Mouse (Mus musculus) testis, adult 2 months (tissue): Measurements from ENCODE around the gene Dtx4. TPM values are rescaled to one million over a fixed set of nuclear protein-coding genes. Genes with fewer than 3 reads are reported as not detected.

ENCODE experiments used
- H3K27ac ChIP-seq: fragments of 200-500 bp; 2 replicates; pipeline ENCODE4 v1.5.1; 2012; ENCODE audit warnings: low read depth, low read length; ENCODE audit not compliant: control insufficient read depth, insufficient read depth
- H3K27me3 ChIP-seq: fragments of 200-500 bp; 2 replicates; pipeline ENCODE4 v1.6.1; 2012; ENCODE audit warnings: mild to moderate bottlenecking, low read length, moderate library complexity; ENCODE audit not compliant: control insufficient read depth, insufficient read depth
- H3K36me3 ChIP-seq: fragments of 200-500 bp; 2 replicates; pipeline ENCODE4 v1.6.1; 2012; ENCODE audit warnings: mild to moderate bottlenecking, low read length; ENCODE audit not compliant: control insufficient read depth, insufficient read depth
- H3K4me1 ChIP-seq: fragments of 200-500 bp; 2 replicates; pipeline ENCODE4 v1.6.1; 2012; ENCODE audit warnings: low read length; ENCODE audit not compliant: control insufficient read depth, insufficient read depth
- H3K4me3 ChIP-seq: fragments of 200-500 bp; 2 replicates; pipeline ENCODE4 v1.5.1; 2012; ENCODE audit warnings: low read depth, mild to moderate bottlenecking, low read length, moderate library complexity, mixed read lengths; ENCODE audit not compliant: control insufficient read depth
- CTCF ChIP-seq: fragments of 200-500 bp; IDR thresholded peaks from 2 replicates; pipeline ENCODE4 v1.5.1; 2012; ENCODE audit warnings: low read depth, mild to moderate bottlenecking, inconsistent platforms, low read length, moderate library complexity; ENCODE audit not compliant: control insufficient read depth, insufficient read depth, insufficient replicate concordance
- POLR2A ChIP-seq: fragments of 200-500 bp; IDR thresholded peaks from 2 replicates; pipeline ENCODE4 v1.6.1; 2012; ENCODE audit warnings: low read depth, mild to moderate bottlenecking, inconsistent platforms, low read length, moderate library complexity; ENCODE audit not compliant: control insufficient read depth
- polyA plus RNA-seq: library from polyadenylated mRNA; depleted of rRNA; stranded (reverse); fragments of >200 nt; gene quantifications from 2 replicates; pipeline ENCODE4 v1.2.3, GENCODE M21; 2012

Dtx4 gene
- polyA plus RNA-seq, 1 experiment, result 6.0 TPM

- Histone ChIP-seq H3K4me1 (no peaks in the 10 kb centered on the region; the same call in 1 of the 2 replicates), H3K4me3 (no peak overlapping the region), H3K27ac (peak overlapping the region; percentile 91), H3K27me3 (no peaks in the 10 kb centered on the region), H3K36me3 (no peaks in the 10 kb centered on the region)
- TF ChIP-seq POLR2A (peak; percentile 62), CTCF (no peak)
These were observed 25.6 kb downstream of the Dtx4 start for GRCm38 (mm10) chr19:12475380-12476250.

- Histone ChIP-seq H3K27ac (no peak overlapping the region), H3K36me3 (no peaks in the 10 kb centered on the region), H3K4me3 (no peak overlapping the region), H3K4me1 (no peaks in the 10 kb centered on the region; the same call in 1 of the 2 replicates), H3K27me3 (no peaks in the 10 kb centered on the region)
- TF ChIP-seq CTCF, result no peak
- no peak for TF ChIP-seq POLR2A
These were observed 27.3 kb downstream of the Dtx4 start for GRCm38 (mm10) chr19:12473951-12474350.

DNA sequence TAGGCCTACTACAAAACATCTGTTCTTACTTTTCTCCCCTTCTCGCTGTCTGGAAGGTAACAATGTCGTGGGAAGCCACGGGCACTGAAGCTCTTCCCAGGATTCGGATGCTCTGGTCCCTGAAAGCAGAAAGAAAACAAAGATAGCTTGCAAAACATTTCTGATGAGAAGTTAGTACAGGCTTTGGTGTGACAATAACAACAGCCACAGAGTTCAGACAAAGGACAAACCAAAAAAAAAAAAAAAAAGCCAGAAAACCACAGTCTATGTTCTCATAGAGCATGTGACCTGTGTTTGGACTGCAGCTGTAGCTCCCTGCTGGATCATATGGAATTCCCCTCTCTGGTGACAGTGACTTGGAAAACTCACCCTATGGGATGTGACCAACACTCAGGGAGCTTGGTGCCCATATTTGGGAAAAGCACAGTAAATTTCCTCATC lies 28.0 kb downstream of the Dtx4 start:
- Histone ChIP-seq H3K27ac (no peak overlapping the region), H3K36me3 (no peaks in the 10 kb centered on the region)
- no peak for TF ChIP-seq CTCF
- TF ChIP-seq POLR2A, result no peak

DNA sequence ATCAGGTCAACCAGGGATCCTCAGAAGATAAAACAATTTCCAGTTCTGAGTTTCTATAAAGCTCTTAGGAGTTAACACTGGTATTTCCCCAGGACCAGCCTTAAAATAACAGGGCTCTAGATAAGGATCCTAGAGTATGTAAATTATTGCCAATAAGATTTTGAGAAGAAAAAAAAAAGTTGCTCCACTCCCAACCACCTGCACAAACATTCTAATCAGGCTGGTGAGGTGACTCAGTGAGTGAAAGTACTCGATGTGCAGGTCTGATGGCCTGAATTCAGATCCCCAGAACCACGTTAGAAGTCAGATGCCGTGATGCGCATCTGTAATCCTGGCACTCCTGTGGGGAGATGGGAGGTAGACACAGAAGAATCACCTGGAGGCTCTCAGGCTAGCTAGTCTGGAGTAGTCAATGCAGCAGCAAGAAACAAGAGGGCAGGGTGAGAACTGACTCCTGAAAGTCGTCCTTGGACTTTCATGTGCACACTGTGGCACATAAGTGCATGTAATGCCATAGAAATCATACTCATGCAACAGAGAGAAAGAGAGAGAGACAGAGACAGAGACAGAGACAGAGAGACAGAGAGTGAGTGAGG lies 28.8 kb downstream of the Dtx4 start:
- TF ChIP-seq CTCF (no peak), POLR2A (no peak)

More for the DNA sequence above, 28.0 kb downstream of the Dtx4 start:
- H3K27me3 ChIP-seq, result no peaks in the 10 kb centered on the region
- no peak overlapping the region for H3K4me3 ChIP-seq
- no peaks in the 10 kb centered on the region; the same call in 1 of the 2 replicates for H3K4me1 ChIP-seq

DNA sequence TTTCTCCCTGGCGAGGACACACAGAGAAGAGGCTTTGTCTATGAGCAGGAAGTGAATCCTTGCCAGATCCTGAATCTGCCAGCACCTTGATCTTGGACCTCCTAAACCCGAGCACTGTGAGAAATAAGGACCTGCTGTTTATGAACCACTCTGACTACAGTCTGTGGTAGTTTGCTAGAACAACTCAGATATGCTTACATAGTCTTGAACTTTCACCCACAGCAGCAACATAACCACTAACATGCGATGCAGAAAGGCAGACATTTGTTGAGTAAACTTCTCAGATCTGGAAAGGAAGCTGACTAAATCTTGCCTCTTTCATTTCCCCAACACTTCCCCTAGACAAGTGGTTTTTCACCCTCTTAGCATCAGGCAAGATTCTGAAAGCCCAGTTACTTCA lies 29.4 kb downstream of the Dtx4 start:
- H3K36me3 ChIP-seq, result no peaks in the 10 kb centered on the region
- TF ChIP-seq POLR2A, result no peak
- no peak for TF ChIP-seq CTCF

More for the DNA sequence above, 28.8 kb downstream of the Dtx4 start:
- no peaks in the 10 kb centered on the region; the same call in 1 of the 2 replicates for H3K4me1 ChIP-seq
- peak overlapping the region; percentile 68 for H3K27ac ChIP-seq
- H3K27me3 ChIP-seq, result no peaks in the 10 kb centered on the region
- H3K4me3 ChIP-seq, result no peak overlapping the region
- H3K36me3 ChIP-seq, result no peaks in the 10 kb centered on the region

GRCm38 (mm10) chr19:12467436-12467835 lies 33.8 kb downstream of the Dtx4 start:
- peak overlapping the region; percentile 63 for H3K27ac ChIP-seq
- H3K4me1 ChIP-seq, result peaks cover 2% of the 10 kb centered on the region
- peak; percentile 28; the same call in 1 of the 2 replicates for TF ChIP-seq CTCF
- TF ChIP-seq POLR2A, result no peak
- no peaks in the 10 kb centered on the region for H3K36me3 ChIP-seq
- H3K4me3 ChIP-seq, result no peak overlapping the region
- H3K27me3 ChIP-seq, result no peaks in the 10 kb centered on the region

More for the DNA sequence above, 29.4 kb downstream of the Dtx4 start:
- Histone ChIP-seq H3K27ac (peak overlapping the region; percentile 54), H3K4me1 (no peaks in the 10 kb centered on the region; the same call in 1 of the 2 replicates), H3K27me3 (no peaks in the 10 kb centered on the region), H3K4me3 (no peak overlapping the region)

DNA sequence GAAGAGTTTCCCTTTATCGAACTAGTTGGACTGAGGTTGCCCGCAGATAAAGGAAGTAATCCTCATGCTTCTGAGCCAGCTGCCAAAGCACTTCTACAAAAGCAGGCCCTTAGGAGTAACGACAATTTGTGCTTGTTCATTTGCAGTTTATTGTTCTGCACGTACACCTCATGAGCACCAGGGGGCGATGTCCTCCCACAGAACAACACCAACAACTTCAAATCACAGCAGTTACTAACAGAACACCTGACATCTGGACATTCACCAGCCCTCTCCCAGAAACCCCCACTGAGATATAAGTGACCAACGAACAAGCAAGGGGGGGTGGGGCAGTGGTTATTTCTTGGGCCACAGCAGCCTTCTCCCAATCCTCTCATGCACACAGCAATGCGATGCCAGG lies 35.0 kb downstream of the Dtx4 start:
- H3K36me3 ChIP-seq, result no peaks in the 10 kb centered on the region
- no peak overlapping the region for H3K27ac ChIP-seq
- TF ChIP-seq CTCF (peak; percentile 46; the same call in 1 of the 2 replicates), POLR2A (no peak)
- no peaks in the 10 kb centered on the region for H3K27me3 ChIP-seq
- no peak overlapping the region for H3K4me3 ChIP-seq
- peaks cover 2% of the 10 kb centered on the region for H3K4me1 ChIP-seq
